19 mouse cellular contexts compared by ENCODE assay signal in the genomic region with DNA sequence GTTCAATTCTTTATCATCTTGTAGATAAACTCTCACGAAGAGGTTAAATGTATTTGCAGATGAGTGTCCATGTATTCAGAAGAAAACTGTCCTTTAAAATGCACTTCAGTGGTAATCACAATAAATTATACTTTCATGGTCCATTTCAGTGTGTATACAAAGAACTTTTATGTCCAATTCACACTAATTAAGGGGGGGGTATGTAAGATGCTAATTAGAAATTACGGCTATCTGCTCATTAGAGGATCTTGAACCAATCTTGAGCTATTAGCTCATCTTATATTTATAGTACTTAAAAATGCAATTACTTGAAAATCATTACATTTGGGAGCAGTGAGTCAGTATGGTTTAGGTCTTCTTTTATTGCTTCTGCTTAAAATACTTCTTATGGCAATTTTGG.
"Had no signal": no experiment of that assay in that cellular context is flagged by ENCODE, and none has a peak within 500 bp of the region (broad histone marks: within the 10 kb centered on the region; RNA-seq: fewer than 3 reads in every experiment).

No protein-coding gene starts in this region.

- H3K27me3 ChIP-seq: limb, embryonic 12.5 days; limb, embryonic 15.5 days; midbrain, embryonic 12.5 days; midbrain, embryonic 15.5 days; neural tube, embryonic 13.5 days; stomach, embryonic 15.5 days had no signal

- ATAC-seq: liver, postnatal 0 days; lung, postnatal 0 days; midbrain, embryonic 15.5 days had no signal

- H3K4me1 ChIP-seq: limb, embryonic 15.5 days; midbrain, embryonic 15.5 days had no signal

- H3K4me2 ChIP-seq: limb, embryonic 12.5 days; limb, embryonic 15.5 days; liver, embryonic 11.5 days; lung, embryonic 14.5 days; midbrain, embryonic 12.5 days; midbrain, embryonic 15.5 days; neural tube, embryonic 13.5 days; stomach, embryonic 15.5 days had no signal

- H3K27ac ChIP-seq: kidney, postnatal 0 days; limb, embryonic 12.5 days; limb, embryonic 15.5 days; liver, embryonic 14.5 days; macrophage; midbrain, embryonic 12.5 days; midbrain, embryonic 15.5 days; neural tube, embryonic 13.5 days; stomach, embryonic 15.5 days had no signal

- H3K9ac ChIP-seq: limb, embryonic 12.5 days; limb, embryonic 15.5 days; liver, embryonic 14.5 days; liver, postnatal 0 days; lung, embryonic 14.5 days; midbrain, embryonic 12.5 days; midbrain, embryonic 15.5 days; neural tube, embryonic 13.5 days; stomach, embryonic 15.5 days had no signal

- H3K36me3 ChIP-seq: limb, embryonic 12.5 days; limb, embryonic 15.5 days; midbrain, embryonic 12.5 days; midbrain, embryonic 15.5 days; neural tube, embryonic 13.5 days; stomach, embryonic 15.5 days had no signal

- DNase-seq: kidney, adult 2 months; kidney, postnatal 25 days; left cerebral cortex, postnatal 4 days; liver, postnatal 0 days; lung, embryonic 14.5 days; right cerebral cortex, postnatal 25 days; spleen, adult 18-20 months; thymus, postnatal 36 days had no signal

- H3K4me3 ChIP-seq: limb, embryonic 12.5 days; limb, embryonic 15.5 days; midbrain, embryonic 12.5 days; midbrain, embryonic 15.5 days; neural tube, embryonic 13.5 days; stomach, embryonic 15.5 days had no signal

- H3K9me3 ChIP-seq: limb, embryonic 12.5 days; limb, embryonic 15.5 days; midbrain, embryonic 12.5 days; midbrain, embryonic 15.5 days; neural tube, embryonic 13.5 days; stomach, embryonic 15.5 days had no signal
